Mouse (Mus musculus) olfactory bulb, adult 2 months (tissue): ENCODE data around the gene Htr3b.

Source experiments
- CTCF ChIP-seq: fragments of 200-500 bp; IDR thresholded peaks from 2 replicates; pipeline ENCODE4 v1.5.1; 2012; ENCODE audit warnings: low read depth, mild to moderate bottlenecking, low read length, moderate library complexity; ENCODE audit not compliant: insufficient read depth
- POLR2A ChIP-seq: fragments of 200-500 bp; IDR thresholded peaks from 2 replicates; pipeline ENCODE4 v1.6.1; 2012; ENCODE audit warnings: mild to moderate bottlenecking, low read depth, low read length, moderate library complexity; ENCODE audit not compliant: insufficient read depth

- no peak for TF ChIP-seq CTCF
- no peak for TF ChIP-seq POLR2A
Observed at GRCm38 (mm10) chr9:48903766-48904165, 61.0 kb downstream of the Htr3b start.
